Mouse (Mus musculus): ENCODE data around the gene Trib3. TPM values are rescaled to one million over a fixed set of nuclear protein-coding genes. Genes with fewer than 3 reads are reported as not detected.
A peak's percentile ranks its signal among the peaks of the same experiment; 100 is the strongest.

Gene Trib3
- total RNA-seq, 2 experiments from 2014 or later: not detected

GRCm38 (mm10) chr2:152349205-152349604, 5.4 kb upstream of the Trib3 start:
- peak; percentile 15; the same call in 1 of the 2 replicates for ATAC-seq (replicated peaks; ENCODE audit: poor library complexity, severe bottlenecking)

- ATAC-seq (replicated peaks; ENCODE audit: poor library complexity, severe bottlenecking): no peak
These were observed 3.9 kb upstream of the Trib3 start for GRCm38 (mm10) chr2:152347722-152348121.

GRCm38 (mm10) chr2:152346776-152347465, 3.1 kb upstream of the Trib3 start:
- ATAC-seq (replicated peaks; ENCODE audit: poor library complexity, severe bottlenecking): no peak

- ATAC-seq (replicated peaks; ENCODE audit: poor library complexity, severe bottlenecking): no peak
These were observed 1.6 kb upstream of the Trib3 start for GRCm38 (mm10) chr2:152345393-152345792.

GRCm38 (mm10) chr2:152344909-152345308, 1.1 kb upstream of the Trib3 start:
- ATAC-seq (replicated peaks; ENCODE audit: poor library complexity, severe bottlenecking): no peak

GRCm38 (mm10) chr2:152344361-152344760, 529 bp upstream of the Trib3 start:
- ATAC-seq (replicated peaks; ENCODE audit: poor library complexity, severe bottlenecking): no peak

- ATAC-seq (replicated peaks; ENCODE audit: poor library complexity, severe bottlenecking): no peak
These were observed 4.1 kb downstream of the Trib3 start for GRCm38 (mm10) chr2:152339631-152340179.

GRCm38 (mm10) chr2:152338319-152338718, 5.5 kb downstream of the Trib3 start:
- ATAC-seq (replicated peaks; ENCODE audit: poor library complexity, severe bottlenecking): no peak

- no peak for ATAC-seq (replicated peaks; ENCODE audit: poor library complexity, severe bottlenecking)
These were observed 6.1 kb downstream of the Trib3 start for GRCm38 (mm10) chr2:152337591-152338212.

GRCm38 (mm10) chr2:152336856-152337255, 7.0 kb downstream of the Trib3 start:
- ATAC-seq (replicated peaks; ENCODE audit: poor library complexity, severe bottlenecking): no peak

GRCm38 (mm10) chr2:152335289-152335820, 8.5 kb downstream of the Trib3 start:
- ATAC-seq (replicated peaks; ENCODE audit: poor library complexity, severe bottlenecking): peak; percentile 32; the same call in 1 of the 2 replicates

- ATAC-seq (replicated peaks; ENCODE audit: poor library complexity, severe bottlenecking): no peak
These were observed 10.4 kb downstream of the Trib3 start for GRCm38 (mm10) chr2:152333345-152334006.

- ATAC-seq (replicated peaks; ENCODE audit: poor library complexity, severe bottlenecking): peak; percentile 82
These were observed 11.6 kb downstream of the Trib3 start, which contains the start of gene Rbck1 for GRCm38 (mm10) chr2:152332101-152332825. TSS of gene Rbck1 (minus strand) at chr2:152332653.

GRCm38 (mm10) chr2:152330858-152331423, 12.9 kb downstream of the Trib3 start:
- ATAC-seq (replicated peaks; ENCODE audit: poor library complexity, severe bottlenecking): no peak

GRCm38 (mm10) chr2:152327980-152328379, 15.9 kb downstream of the Trib3 start:
- ATAC-seq (replicated peaks; ENCODE audit: poor library complexity, severe bottlenecking): no peak

- no peak for ATAC-seq (replicated peaks; ENCODE audit: poor library complexity, severe bottlenecking)
These were observed 17.2 kb downstream of the Trib3 start for GRCm38 (mm10) chr2:152326654-152327053.

GRCm38 (mm10) chr2:152326157-152326556, 17.7 kb downstream of the Trib3 start:
- no peak for ATAC-seq (replicated peaks; ENCODE audit: poor library complexity, severe bottlenecking)

- ATAC-seq (replicated peaks; ENCODE audit: poor library complexity, severe bottlenecking): no peak
These were observed 19.0 kb downstream of the Trib3 start for GRCm38 (mm10) chr2:152324842-152325241.

GRCm38 (mm10) chr2:152323971-152324370, 19.9 kb downstream of the Trib3 start:
- no peak for ATAC-seq (replicated peaks; ENCODE audit: poor library complexity, severe bottlenecking)

GRCm38 (mm10) chr2:152322198-152322597, 21.6 kb downstream of the Trib3 start:
- no peak for ATAC-seq (replicated peaks; ENCODE audit: poor library complexity, severe bottlenecking)
